Mouse (Mus musculus) small intestine, adult 2 months (tissue): Measurements from ENCODE around the gene Hsp90aa1.

Experiments used
- CTCF ChIP-seq: fragments of 200-500 bp; IDR thresholded peaks from 2 replicates; pipeline ENCODE4 v1.5.1; 2012; ENCODE audit warnings: low read depth, mild to moderate bottlenecking, control low read depth, inconsistent platforms, low read length, moderate library complexity, mixed read lengths; ENCODE audit not compliant: insufficient replicate concordance, insufficient read length; ENCODE audit errors: extremely low read depth
- POLR2A ChIP-seq: fragments of 200-500 bp; IDR thresholded peaks from 2 replicates; pipeline ENCODE4 v1.6.1; 2012; ENCODE audit warnings: low read depth, mild to moderate bottlenecking, control low read depth, inconsistent platforms, low read length, moderate library complexity

GRCm38 (mm10) chr12:110738158-110738921 is 35.8 kb upstream of the Hsp90aa1 start:
- TF ChIP-seq CTCF (no peak), POLR2A (no peak)
